Comparison of ENCODE assay signal across 7 mouse cellular contexts in the genomic region with DNA sequence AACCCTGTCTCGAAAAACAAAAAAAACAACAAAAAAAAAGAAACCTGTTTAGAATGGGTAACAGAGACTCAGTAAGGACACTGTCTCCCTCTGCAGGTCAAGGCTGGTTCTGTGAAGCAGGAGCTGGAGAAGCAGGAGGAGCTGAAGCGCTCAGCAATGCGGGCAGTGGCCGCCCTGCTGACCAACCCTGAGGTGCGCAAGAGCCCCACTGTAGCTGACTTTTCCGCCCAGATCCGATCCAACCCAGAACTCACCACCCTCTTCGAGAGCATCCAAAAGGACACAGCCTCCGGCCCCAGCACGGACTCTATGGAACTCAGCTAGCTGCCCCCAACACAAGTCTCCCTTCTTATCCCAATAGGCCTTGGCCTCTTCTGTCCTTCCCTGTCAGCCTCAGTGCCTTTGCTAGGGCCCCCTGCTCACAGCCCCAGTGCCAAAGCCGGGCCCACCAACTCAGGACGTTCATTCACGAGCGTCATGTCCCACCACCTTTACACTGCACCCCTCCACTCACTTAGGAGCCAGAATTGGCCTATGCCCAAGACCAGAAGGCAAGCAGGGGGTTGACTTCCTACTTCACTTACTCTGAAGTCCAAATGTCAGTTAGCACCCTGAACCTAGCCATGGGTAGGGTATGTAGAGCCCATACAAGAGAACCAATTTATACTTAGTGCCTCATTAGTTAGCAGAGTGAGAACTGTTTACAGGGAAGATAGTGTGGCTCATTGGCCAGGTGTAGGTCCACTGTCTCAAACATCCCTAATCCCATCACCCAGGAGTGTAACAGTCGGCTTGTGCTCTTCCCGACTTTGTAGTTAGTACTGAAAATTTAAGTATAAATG. TPM values are rescaled to one million over a fixed set of nuclear protein-coding genes. Genes with fewer than 3 reads are reported as not detected.
A peak's percentile ranks its signal among the peaks of the same experiment; 100 is the strongest.
DNase-seq lines count a peak whose midpoint lies in the region; ATAC-seq lines count a peak whose summit lies in the region.

No protein-coding gene starts in this region.

- peak; percentile 43 for ATAC-seq in activated CD4-positive, CD25-positive, alpha-beta regulatory T cell, adult 4 months
- ATAC-seq in hindbrain, embryonic 16.5 days, result peak; percentile 24; the same call in 1 of the 2 replicates

- peak; percentile 80 to 90 for DNase-seq in cerebellum, postnatal 14 days
- DNase-seq in gastrocnemius, adult 18-20 months (ENCODE audit: low spot score), result peak; percentile 48
- DNase-seq in left cerebral cortex, adult 11 months (ENCODE audit: low spot score), result peak; percentile 67
- peak; percentile 82 to 86 for DNase-seq in lung, postnatal 4 days
- DNase-seq in right cerebral cortex, postnatal 4 days, result peak; percentile 75

- H3K27me3 ChIP-seq in hindbrain, embryonic 16.5 days (replicated peaks; ENCODE audit: control insufficient read depth, insufficient read depth, low read length), result no peaks in the 10 kb centered on the region

- H3K4me2 ChIP-seq in hindbrain, embryonic 16.5 days (ENCODE audit: low read length), result no peak overlapping the region

- peaks cover 35% of the 10 kb centered on the region for H3K36me3 ChIP-seq in hindbrain, embryonic 16.5 days (ENCODE audit: control insufficient read depth, insufficient read depth, low read length)

- H3K9ac ChIP-seq in hindbrain, embryonic 16.5 days (ENCODE audit: low read depth, low read length), result no peak overlapping the region

- WGBS in hindbrain, embryonic 16.5 days, result 35% methylated on average over 16 of the region's 16 CpGs

- H3K4me1 ChIP-seq in hindbrain, embryonic 16.5 days (ENCODE audit: control insufficient read depth, insufficient read depth, low read depth, low read length), result peaks cover 16% of the 10 kb centered on the region

- H3K9me3 ChIP-seq in hindbrain, embryonic 16.5 days (ENCODE audit: control insufficient read depth, low read length), result no peaks in the 10 kb centered on the region

- H3K4me3 ChIP-seq in hindbrain, embryonic 16.5 days (ENCODE audit: low read length), result no peak overlapping the region

- H3K27ac ChIP-seq in hindbrain, embryonic 16.5 days (ENCODE audit: low read depth, low read length), result no peak overlapping the region

RNA-seq across cellular contexts. Expression of a gene that starts 4.8 kb away (rescaled TPM):
- 1,000 to 10,000 TPM; 7,828 to 8,360 TPM for polyA plus RNA-seq in activated CD4-positive, CD25-positive, alpha-beta regulatory T cell, adult 4 months (2017; shearing (Covaris generic))
- total RNA-seq in gastrocnemius, adult 18-20 months (2021), result 100 to 1,000 TPM; 568 to 577 TPM
- polyA plus RNA-seq in hindbrain, embryonic 16.5 days (2015; fragmentation: Nextera tagmentation; extraction: Ambion mirVana), result 854 and 884 TPM in 2 replicates

RNA-seq across cellular contexts. Expression of a gene that starts 29.4 kb away (rescaled TPM):
- polyA plus RNA-seq in activated CD4-positive, CD25-positive, alpha-beta regulatory T cell, adult 4 months (2017; shearing (Covaris generic)), result 1 to 10 TPM; 2.3 to 3.3 TPM
- 10 to 100 TPM; 74.8 to 78.7 TPM for total RNA-seq in gastrocnemius, adult 18-20 months (2021)
- polyA plus RNA-seq in hindbrain, embryonic 16.5 days (2015; fragmentation: Nextera tagmentation; extraction: Ambion mirVana), result 10.0 and 13.9 TPM in 2 replicates

RNA-seq across cellular contexts. Expression of a gene that starts 34.5 kb away (rescaled TPM):
- polyA plus RNA-seq in activated CD4-positive, CD25-positive, alpha-beta regulatory T cell, adult 4 months (2017; shearing (Covaris generic)), result under 1 TPM; 0.19 to 0.24 TPM
- under 1 TPM in 1 of 2 experiments, not detected in 1; 0.14 TPM for total RNA-seq in gastrocnemius, adult 18-20 months (2021)
- 2.2 and 3.1 TPM in 2 replicates for polyA plus RNA-seq in hindbrain, embryonic 16.5 days (2015; fragmentation: Nextera tagmentation; extraction: Ambion mirVana)

RNA-seq across cellular contexts. Expression of a gene that starts 41.6 kb away (rescaled TPM):
- polyA plus RNA-seq in activated CD4-positive, CD25-positive, alpha-beta regulatory T cell, adult 4 months (2017; shearing (Covaris generic)), result not detected
- under 1 TPM in 1 of 2 experiments, not detected in 1; 0.43 TPM for total RNA-seq in gastrocnemius, adult 18-20 months (2021)
- polyA plus RNA-seq in hindbrain, embryonic 16.5 days (2015; fragmentation: Nextera tagmentation; extraction: Ambion mirVana), result 1.9 TPM in 2 replicates

RNA-seq across cellular contexts. Expression of a gene that starts 49.4 kb away (rescaled TPM):
- 10 to 100 TPM in 1 of 2 experiments, 1 to 10 TPM in 1; 8.7 to 10.4 TPM for polyA plus RNA-seq in activated CD4-positive, CD25-positive, alpha-beta regulatory T cell, adult 4 months (2017; shearing (Covaris generic))
- total RNA-seq in gastrocnemius, adult 18-20 months (2021), result under 1 TPM; 0.83 to 0.94 TPM
- polyA plus RNA-seq in hindbrain, embryonic 16.5 days (2015; fragmentation: Nextera tagmentation; extraction: Ambion mirVana), result 11.1 and 11.4 TPM in 2 replicates
